Mouse (Mus musculus) liver, embryonic 14.5 days (tissue): ENCODE measurements around the gene Pld3. TPM values are rescaled to one million over a fixed set of nuclear protein-coding genes. Genes with fewer than 3 reads are reported as not detected.

Experiments
- ATAC-seq: fragments of 200-750 bp; cut with Nextera tagmentation; 2 replicates; pipeline ENCODE4 v1.8.0; 2017; ENCODE audit warnings: moderate number of reproducible peaks, mild to moderate bottlenecking, moderate library complexity; ENCODE audit not compliant: insufficient read depth
- DNase-seq, 3 experiments: peaks; one replicate each; pipeline ENCODE4 v3.0.0-alpha.2; 2012 to 2013; ENCODE audit warnings: low read depth in 3 of 3, low spot score in 3 of 3
- H3K27ac ChIP-seq: fragments of 300-500 bp; sonication (generic); 2 replicates; pipeline ENCODE4 v1.5.1; 2014; ENCODE audit warnings: moderate library complexity, mild to moderate bottlenecking, control low read depth, inconsistent platforms
- H3K27me3 ChIP-seq: fragments of 300-500 bp; sonication (generic); 2 replicates; pipeline ENCODE4 v1.6.1; 2014; ENCODE audit warnings: mild to moderate bottlenecking, low read length, moderate library complexity; ENCODE audit not compliant: control insufficient read depth, insufficient read depth
- H3K36me3 ChIP-seq: fragments of 300-500 bp; sonication (generic); replicated peaks from 2 replicates; pipeline ENCODE4 v1.6.1; 2014; ENCODE audit warnings: low read depth; ENCODE audit not compliant: control insufficient read depth, insufficient read depth
- H3K4me1 ChIP-seq, 2 experiments: fragments of 200-500 bp in 1 of 2; fragments of 300-500 bp in 1 of 2; sonication (generic) in 1 of 2; replicated peaks; 2 replicates each; pipeline ENCODE4 v1.6.1; 2012 to 2014; ENCODE audit warnings: antibody characterized with exemption in 1 of 2, inconsistent platforms in 1 of 2, low read length in 1 of 2; ENCODE audit not compliant: control insufficient read depth in 2 of 2, insufficient read depth in 2 of 2
- H3K4me2 ChIP-seq: fragments of 300-500 bp; sonication (generic); 2 replicates; pipeline ENCODE4 v1.6.1; 2014; ENCODE audit warnings: low read depth, mild to moderate bottlenecking, control low read depth, moderate library complexity
- H3K4me3 ChIP-seq, 2 experiments: fragments of 200-500 bp in 1 of 2; fragments of 300-500 bp in 1 of 2; sonication (generic) in 1 of 2; 2 replicates each; pipeline ENCODE4 v1.5.1; 2012 to 2014; ENCODE audit warnings: low read depth in 2 of 2, low read length in 2 of 2, mild to moderate bottlenecking in 2 of 2, control low read depth in 1 of 2, inconsistent platforms in 1 of 2, moderate library complexity in 1 of 2; ENCODE audit not compliant: insufficient read depth in 1 of 2
- H3K9ac ChIP-seq: fragments of 300-500 bp; sonication (generic); replicated peaks from 2 replicates; pipeline ENCODE4 v1.6.1; 2014; ENCODE audit warnings: mild to moderate bottlenecking, control low read depth, moderate library complexity
- H3K9me3 ChIP-seq: fragments of 300-500 bp; sonication (generic); 2 replicates; pipeline ENCODE4 v1.6.1; 2016; ENCODE audit warnings: low read length, mixed read lengths; ENCODE audit not compliant: control insufficient read depth
- CTCF ChIP-seq: IDR thresholded peaks from 2 replicates; pipeline ENCODE4 v1.5.1; 2016; ENCODE audit warnings: antibody characterized with exemption, low read depth, control low read depth
- EP300 ChIP-seq: IDR thresholded peaks from 2 replicates; pipeline ENCODE4 v1.6.1; 2016; ENCODE audit warnings: antibody characterized with exemption, low read depth
- WGBS: fragments of 180-500 bp; shearing (Covaris S2); extraction: QIAGEN DNeasy Blood & Tissue Kit; methylation state at CpG from one replicate; pipeline ENCODE4 v1.1.7; 2014; ENCODE audit not compliant: insufficient replicate concordance; 5-methylcytosine and 5-hydroxymethylcytosine counted together
- polyA plus RNA-seq, 2 experiments: library from polyadenylated mRNA; depleted of rRNA in 1 of 2; stranded (reverse) in 1 of 2; unstranded in 1 of 2; fragments of >200 nt; fragmentation: Nextera tagmentation in 1 of 2; extraction: Ambion mirVana in 1 of 2; gene quantifications; 2 replicates each; pipeline versions ENCODE4 v1.2.1 to v1.2.3; 2012 to 2014

Gene Pld3
- polyA plus RNA-seq, 2 experiments, result 55.0 to 55.9 TPM

DNA sequence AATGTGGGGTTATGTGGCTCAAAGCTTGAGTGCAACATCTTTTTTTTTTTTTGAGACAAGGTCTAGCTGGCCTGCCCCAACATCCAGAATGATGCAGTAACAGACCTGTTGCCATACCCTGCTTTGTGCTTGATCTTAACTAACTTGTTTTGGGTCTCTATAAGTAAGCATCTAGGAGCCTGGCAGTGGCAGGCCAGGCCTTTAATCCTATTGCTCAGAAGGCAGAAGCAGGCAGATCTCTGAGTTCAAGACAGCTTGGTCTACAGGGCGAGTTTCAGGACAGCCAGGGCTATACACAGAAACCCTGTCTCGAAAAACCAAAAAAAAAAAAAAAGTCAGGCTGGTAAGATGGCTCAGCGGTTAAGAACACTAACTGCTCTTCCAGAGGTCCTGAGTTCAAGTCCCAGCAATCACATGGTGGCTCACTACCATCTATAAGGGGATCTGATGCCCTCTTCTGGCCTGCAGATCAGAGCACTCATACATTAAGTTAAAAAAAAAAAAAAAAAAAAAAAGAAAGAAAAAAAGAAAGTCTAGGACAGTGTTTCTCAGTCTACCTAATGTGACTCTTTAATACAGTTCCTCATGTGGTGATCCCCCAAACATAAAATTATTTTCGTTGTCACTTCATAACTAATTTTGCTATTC, 37.7 kb upstream of the Pld3 start:
- WGBS, result 51% methylated on average over 4 of the region's 4 CpGs
- Histone ChIP-seq H3K4me2 (peak overlapping the region; percentile 75), H3K4me3 (peak overlapping the region; percentile 77 to 89), H3K27ac (peak overlapping the region; percentile 94), H3K9me3 (no peaks in the 10 kb centered on the region), H3K4me1 (peaks cover 29 to 30% of the 10 kb centered on the region in 2 experiments), H3K9ac (peak overlapping the region; percentile 85), H3K36me3 (peaks cover 4% of the 10 kb centered on the region; the same call in 1 of the 2 replicates), H3K27me3 (no peaks in the 10 kb centered on the region)
- DNase-seq (no peak), ATAC-seq (no peak)
- TF ChIP-seq CTCF, result peak; percentile 44
- TF ChIP-seq EP300, result no peak

- no peak for DNase-seq
Observed at GRCm38 (mm10) chr7:27590088-27590487, 37.1 kb upstream of the Pld3 start.

GRCm38 (mm10) chr7:27587741-27588140, 34.7 kb upstream of the Pld3 start:
- WGBS, result 77% methylated on average over 2 of the region's 2 CpGs
- H3K36me3 ChIP-seq, result peaks cover 3% of the 10 kb centered on the region; the same call in 1 of the 2 replicates
- no peaks in the 10 kb centered on the region for H3K27me3 ChIP-seq
- peaks cover 4 to 7% of the 10 kb centered on the region in 2 experiments for H3K4me1 ChIP-seq
- H3K4me2 ChIP-seq, result no peak overlapping the region
- ATAC-seq, result no peak
- DNase-seq, result no peak
- TF ChIP-seq CTCF (peak; percentile 8; the same call in 1 of the 2 replicates), EP300 (no peak)
- H3K9me3 ChIP-seq, result no peaks in the 10 kb centered on the region
- H3K9ac ChIP-seq, result no peak overlapping the region
- H3K4me3 ChIP-seq, result no peak overlapping the region
- no peak overlapping the region for H3K27ac ChIP-seq

More at GRCm38 (mm10) chr7:27590088-27590487, 37.1 kb upstream of the Pld3 start:
- Histone ChIP-seq H3K27me3 (no peaks in the 10 kb centered on the region), H3K4me3 (no peak overlapping the region), H3K36me3 (peaks cover 3% of the 10 kb centered on the region; the same call in 1 of the 2 replicates), H3K4me1 (peaks cover 26% of the 10 kb centered on the region in 2 experiments), H3K9ac (no peak overlapping the region), H3K4me2 (no peak overlapping the region), H3K9me3 (no peaks in the 10 kb centered on the region), H3K27ac (no peak overlapping the region)
- TF ChIP-seq CTCF, result no peak
- TF ChIP-seq EP300, result no peak
- ATAC-seq, result no peak
- 91% methylated on average over 4 of the region's 4 CpGs for WGBS

DNA sequence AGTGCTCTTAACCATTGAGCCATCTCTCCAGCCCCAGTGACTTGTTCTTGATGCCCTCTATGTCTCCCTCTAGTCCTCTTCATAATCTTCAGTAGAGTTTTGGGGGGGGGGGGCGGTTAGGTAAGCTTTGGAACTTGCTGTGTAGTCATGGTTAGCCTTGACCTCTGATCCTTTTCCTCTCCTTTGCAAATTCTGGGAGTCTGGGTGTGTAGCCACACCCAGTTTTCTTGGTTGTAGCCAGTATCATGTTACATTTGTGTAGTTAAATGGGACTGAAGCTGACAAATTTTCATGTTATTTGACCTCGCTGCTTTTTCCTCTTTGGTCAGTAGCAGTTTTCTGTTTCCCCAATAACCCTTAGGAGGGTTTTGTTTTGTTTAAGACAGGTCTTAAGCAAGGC, 33.8 kb upstream of the Pld3 start:
- no peak for TF ChIP-seq EP300
- no peak for TF ChIP-seq CTCF
- H3K9ac ChIP-seq, result no peak overlapping the region
- ATAC-seq, result no peak
- peaks cover 3% of the 10 kb centered on the region for H3K36me3 ChIP-seq
- no peaks in the 10 kb centered on the region for H3K9me3 ChIP-seq
- H3K27me3 ChIP-seq, result no peaks in the 10 kb centered on the region
- H3K27ac ChIP-seq, result no peak overlapping the region
- no peak overlapping the region for H3K4me3 ChIP-seq
- 76% methylated on average over 2 of the region's 2 CpGs for WGBS
- peaks cover 0 to 3% of the 10 kb centered on the region in 2 experiments; a peak in 2 of 4 replicates for H3K4me1 ChIP-seq
- H3K4me2 ChIP-seq, result no peak overlapping the region
- no peak for DNase-seq

GRCm38 (mm10) chr7:27580380-27581174, 27.6 kb upstream of the Pld3 start:
- no peak overlapping the region for H3K4me3 ChIP-seq
- DNase-seq (no peak), ATAC-seq (no peak)
- no peaks in the 10 kb centered on the region for H3K4me1 ChIP-seq
- no peaks in the 10 kb centered on the region for H3K9me3 ChIP-seq
- no peak overlapping the region for H3K4me2 ChIP-seq
- H3K36me3 ChIP-seq, result peaks cover 31% of the 10 kb centered on the region
- no peaks in the 10 kb centered on the region for H3K27me3 ChIP-seq
- no peak overlapping the region for H3K27ac ChIP-seq
- no peak overlapping the region for H3K9ac ChIP-seq
- WGBS, result 84% methylated on average over 14 of the region's 14 CpGs
- TF ChIP-seq CTCF (no peak), EP300 (no peak)
